Mouse (Mus musculus) megakaryocyte, embryonic 14.5 days (primary cell): ENCODE data around the gene Taf15.

ENCODE experiments used
- FLI1 ChIP-seq: IDR thresholded peaks from 2 replicates; pipeline ENCODE4 v1.6.1; 2012; ENCODE audit warnings: low read length, inconsistent platforms, mixed read lengths
- GATA1 ChIP-seq: IDR thresholded peaks from 3 replicates; pipeline ENCODE4 v1.6.1; 2012; ENCODE audit warnings: mixed read lengths, low read length, inconsistent platforms, borderline replicate concordance

GRCm38 (mm10) chr11:83429355-83429754 lies 43.5 kb upstream of the Taf15 start, which contains the start of gene Gas2l2:
- TF ChIP-seq GATA1 (no peak), FLI1 (no peak)
